Mouse (Mus musculus) spleen, adult 18-20 months (tissue): ENCODE data around the gene Psd.
A peak's percentile ranks its signal among the peaks of the same experiment; 100 is the strongest.

Source experiments
- DNase-seq, 2 experiments: peaks; one replicate each; pipeline ENCODE4 v3.0.0; 2022; ENCODE audit warnings: mixed read lengths in 2 of 2

Psd gene

DNA sequence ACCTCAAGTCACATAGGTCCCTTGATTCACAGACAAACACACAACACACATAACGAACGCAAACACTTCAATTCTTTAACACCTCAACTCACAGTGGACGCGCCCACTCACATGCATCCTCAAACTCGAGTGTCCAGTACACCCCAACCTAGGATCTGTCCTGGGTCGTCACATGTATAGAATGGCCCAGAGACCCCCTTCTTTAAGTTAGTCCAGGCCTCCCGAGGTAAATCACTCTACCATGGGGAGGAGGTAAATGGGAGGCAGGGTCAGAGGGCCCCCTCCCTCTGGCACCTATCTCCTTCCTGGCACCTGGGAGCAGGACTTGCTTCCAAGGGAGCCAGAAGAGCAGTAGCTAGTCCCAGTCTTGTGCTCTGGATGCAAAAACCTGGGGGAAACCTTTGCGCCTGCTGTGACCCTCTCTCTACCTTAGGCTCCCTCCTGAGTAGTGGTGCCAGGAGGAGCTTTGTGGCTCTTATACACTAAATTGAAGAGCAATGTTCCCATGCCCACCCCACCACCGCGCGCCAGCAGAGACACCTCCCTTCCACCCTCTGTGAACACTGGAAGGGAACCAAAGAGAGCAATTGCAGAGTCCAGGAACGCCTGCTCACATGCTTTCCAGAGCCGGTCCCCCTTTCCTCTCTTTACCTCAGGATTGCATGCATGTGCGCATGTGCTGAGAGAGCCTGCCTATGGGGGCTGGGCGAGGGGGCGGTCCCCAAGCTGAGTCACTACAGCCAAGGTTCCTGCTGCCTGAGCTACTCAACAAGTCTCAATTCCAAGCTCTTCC is 8.2 kb downstream of the Psd start:
- peak in 1 of 2 experiments; percentile 1 for DNase-seq

DNA sequence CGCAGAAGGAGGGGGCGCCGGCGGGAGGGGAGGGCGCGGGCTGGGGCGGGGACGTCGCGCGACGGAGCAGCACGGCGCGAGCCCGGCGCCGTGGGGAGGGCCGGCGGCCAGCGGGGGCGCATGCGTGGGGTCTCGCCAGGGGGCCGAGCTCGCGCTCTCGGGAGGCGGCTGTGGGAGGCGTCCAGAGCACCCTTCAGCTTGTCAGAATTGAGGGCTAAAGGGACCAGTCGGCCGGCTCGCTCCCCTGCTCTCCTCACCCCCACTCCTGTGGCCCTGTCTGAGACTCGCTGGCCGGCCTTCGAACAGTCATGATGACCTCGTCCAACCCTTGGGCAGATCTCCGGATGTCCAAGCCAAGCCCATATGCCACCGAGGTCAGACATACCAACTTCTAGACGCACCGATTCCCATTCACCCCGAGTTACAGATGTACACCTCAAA is 8.9 kb downstream of the Psd start:
- DNase-seq: no peak

DNA sequence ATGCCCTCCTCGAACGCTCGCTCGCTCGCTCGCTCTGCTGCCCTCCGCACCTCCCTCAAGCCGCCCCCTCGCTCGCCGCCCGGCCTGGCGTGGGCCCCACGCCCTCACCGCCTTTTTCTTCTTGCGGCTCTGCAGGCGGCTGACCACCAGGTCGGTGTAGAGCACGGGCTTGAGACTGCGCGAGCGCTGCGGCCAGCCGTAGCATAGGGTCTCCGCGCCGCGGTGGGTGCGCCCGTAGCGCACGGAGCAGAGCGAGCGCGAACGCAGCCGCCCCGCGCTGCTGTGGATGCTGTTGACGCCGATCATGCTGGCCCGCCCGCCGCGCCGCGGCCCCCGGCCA is 9.4 kb downstream of the Psd start:
- peak; percentile 2 to 4 for DNase-seq

DNA sequence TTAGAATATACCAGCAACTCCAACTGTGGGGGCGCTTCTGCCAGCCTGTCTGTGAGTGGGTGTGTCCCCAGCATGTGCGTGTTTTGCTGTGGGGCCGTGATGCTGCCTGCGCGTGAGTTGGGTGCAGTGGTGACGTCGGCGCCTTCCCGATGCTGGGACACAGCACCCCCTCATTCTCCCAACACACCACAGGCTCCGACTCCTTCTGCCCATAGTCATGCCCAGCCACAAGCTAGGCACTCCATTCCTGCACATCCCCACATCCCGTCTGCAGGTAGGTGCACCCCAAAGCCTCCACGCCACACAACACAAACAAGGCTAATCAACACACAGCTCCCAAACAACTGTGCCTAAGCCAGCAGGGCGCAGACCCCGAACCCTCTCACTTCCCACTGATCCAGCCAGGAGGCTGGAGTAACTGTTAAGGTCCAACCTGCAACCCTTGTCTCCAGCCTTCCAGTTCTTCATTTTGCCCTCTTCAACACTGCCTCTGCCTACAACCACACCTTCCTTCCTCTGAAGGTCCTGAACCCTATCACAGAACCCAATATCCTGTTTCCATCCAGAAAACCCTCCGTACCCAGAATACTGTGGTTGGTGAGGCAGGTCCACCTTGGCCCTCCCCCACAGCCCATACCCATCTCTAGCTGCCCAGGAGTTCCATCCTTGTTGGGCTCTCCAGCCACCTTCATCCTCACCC is 10.0 kb downstream of the Psd start:
- DNase-seq: peak; percentile 2 to 5

- DNase-seq: no peak
These were observed 11.0 kb downstream of the Psd start for GRCm38 (mm10) chr19:46315752-46316610.

DNA sequence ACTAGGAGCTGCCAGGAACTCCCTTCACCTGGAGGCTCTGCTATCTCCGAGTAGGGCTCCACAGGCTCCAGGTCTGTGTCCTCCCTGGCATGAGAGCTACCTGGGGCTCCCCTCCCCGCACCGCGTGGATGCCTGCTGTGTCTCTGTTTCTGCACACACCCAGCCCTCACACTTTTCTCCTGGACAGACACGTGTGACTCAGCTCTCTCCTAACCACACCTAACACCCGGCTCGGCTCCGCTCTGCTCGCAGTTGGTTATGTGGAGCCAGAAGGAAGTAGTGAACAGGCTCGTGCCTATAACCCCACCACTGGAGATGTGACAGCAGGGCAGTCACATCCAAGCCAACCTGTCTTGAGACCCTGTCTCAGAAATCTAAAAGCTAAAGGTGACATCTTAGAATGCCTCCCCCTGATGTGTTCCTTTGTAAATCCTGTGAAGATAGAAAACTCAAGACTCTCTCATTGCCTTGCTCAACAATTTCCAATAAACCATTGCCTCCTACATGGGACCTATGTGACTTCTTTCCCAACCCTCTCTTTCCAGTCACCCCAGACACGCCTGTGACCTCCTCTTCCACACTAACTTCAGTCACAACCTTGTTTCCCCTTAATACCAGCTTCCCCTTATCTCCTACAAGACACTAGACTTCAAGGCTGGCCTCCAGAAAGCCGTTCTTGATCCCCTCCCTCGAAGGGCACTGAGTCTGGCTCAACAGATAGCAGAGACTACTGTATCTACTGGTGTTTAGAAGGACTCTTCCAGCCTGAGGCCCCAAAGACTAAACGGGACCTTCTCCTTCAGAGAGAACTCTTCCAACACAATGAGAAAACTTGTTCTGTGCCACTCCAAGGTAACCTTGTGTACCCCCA is 11.8 kb downstream of the Psd start:
- DNase-seq: peak; percentile 5

DNA sequence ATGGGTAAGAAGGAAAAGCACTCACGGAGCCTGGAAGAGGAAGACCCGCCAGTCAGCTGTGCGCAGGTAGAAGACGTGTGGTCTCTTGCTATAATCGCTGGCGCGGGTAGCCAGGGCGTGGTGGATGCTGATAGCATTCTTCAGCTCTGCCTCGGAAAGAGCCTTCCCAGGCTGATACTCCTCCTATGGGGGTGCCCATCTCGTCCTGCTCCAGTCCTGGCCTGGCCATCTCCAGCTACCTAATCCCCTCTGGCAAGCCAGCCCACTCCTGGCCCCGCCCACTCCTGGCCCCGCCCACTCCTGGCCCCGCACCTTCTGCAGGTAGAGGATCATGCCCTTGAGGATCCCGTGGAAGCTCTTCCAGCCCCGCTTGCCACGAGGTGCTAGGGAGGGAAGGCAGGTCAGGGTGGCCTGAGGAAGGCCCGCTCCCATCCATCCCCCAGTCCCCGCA is 12.8 kb downstream of the Psd start:
- DNase-seq: peak; percentile 35 to 39

DNA sequence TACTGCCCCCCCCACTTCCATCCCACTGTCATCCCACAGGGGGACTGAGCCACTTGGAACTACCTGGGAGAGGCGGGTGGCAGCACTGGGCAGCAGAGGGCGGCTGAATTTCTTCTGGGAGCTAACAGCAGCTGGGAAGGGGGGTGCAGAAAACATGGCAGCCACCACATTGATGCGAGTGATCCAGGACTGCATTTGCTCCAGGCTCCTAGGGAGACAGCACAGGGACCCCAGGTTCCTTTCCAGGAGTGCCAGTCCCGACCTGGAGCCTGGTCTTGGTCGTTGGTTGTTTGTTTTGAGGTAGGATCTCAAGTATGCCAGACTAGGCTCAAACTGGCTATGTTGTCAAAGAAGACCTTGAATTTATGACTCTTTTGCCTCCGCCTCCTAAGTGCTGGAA is 13.4 kb downstream of the Psd start:
- peak in 1 of 2 experiments; percentile 1 for DNase-seq

DNA sequence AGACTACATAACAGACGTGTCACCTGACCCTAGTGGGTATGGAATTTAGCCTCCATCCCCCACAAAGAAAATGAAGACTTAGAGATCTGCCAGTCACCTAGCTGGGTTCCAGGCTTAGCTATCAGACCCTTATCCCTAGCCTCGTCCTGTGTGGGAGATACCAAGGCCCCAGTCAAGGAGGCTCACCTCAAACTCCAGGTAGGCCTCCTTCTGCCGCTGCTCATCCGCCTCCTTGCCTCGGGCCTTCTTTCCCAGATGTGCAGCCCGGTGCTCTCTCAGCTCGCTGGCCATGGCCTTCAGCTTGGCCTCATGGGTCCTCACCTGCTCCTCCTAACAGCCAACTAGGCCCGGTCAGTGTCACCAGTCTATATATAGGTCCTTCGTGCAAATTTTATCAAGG is 13.8 kb downstream of the Psd start:
- peak in 1 of 2 experiments; percentile 1 for DNase-seq

- DNase-seq: no peak
These were observed 14.4 kb downstream of the Psd start for GRCm38 (mm10) chr19:46312566-46312965.

- no peak for DNase-seq
These were observed 15.6 kb downstream of the Psd start for GRCm38 (mm10) chr19:46311341-46311740.

- no peak for DNase-seq
These were observed 16.6 kb downstream of the Psd start for GRCm38 (mm10) chr19:46310312-46310865.

- no peak for DNase-seq
These were observed 17.2 kb downstream of the Psd start for GRCm38 (mm10) chr19:46309651-46310305.

DNA sequence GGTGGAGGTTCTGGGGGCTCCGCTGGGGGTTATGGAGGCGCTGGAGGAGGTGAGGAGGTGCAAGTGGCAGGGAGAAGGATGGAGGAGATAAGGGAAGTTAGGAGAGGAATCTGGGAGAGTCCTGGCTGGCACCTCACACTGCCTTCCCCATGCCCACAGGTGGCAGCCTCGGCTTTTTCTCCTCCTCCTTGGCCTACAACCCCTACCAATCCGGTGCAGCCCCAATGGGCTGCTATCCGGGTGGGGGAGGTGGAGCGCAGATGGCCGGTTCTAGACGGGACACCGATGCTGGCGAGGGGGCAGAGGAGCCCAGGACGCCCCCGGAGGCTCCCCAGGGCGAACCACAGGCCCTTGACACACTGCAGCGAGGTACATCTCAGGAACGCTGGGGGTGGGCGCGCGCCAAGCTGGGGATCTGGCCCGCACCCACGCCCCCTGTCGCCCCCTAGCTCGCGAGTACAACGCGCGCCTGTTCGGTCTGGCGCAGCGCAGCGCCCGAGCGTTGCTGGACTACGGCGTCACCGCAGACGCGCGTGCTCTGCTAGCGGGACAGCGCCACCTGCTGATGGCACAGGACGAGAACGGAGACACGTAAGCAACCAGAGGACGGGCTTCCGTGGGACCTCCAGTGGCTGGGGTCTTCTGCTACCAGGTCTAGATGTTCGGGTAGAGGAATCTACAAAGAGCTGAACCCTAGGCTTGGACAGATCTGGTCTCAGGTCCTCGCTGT is 18.1 kb downstream of the Psd start:
- peak; percentile 70 to 87 for DNase-seq

- DNase-seq: no peak
These were observed 18.7 kb downstream of the Psd start for GRCm38 (mm10) chr19:46308303-46308702.

DNA sequence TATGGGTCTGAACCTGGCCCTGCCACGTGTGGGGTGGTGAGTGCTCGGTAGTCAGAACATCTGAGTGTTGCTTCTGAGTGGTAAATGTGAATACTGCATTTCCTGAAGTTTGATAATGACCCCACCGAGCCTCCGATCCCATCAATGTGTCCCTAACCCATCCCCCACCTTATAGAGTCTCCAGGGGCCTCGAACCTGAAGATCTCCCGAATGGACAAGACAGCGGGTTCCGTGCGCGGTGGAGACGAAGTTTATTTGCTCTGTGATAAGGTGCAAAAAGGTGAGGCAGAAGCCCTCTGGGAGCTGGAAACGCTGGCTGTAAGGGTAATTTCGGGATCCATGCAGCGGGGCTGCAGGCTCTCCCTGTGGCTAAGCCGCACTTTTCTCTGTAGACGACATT is 19.2 kb downstream of the Psd start:
- DNase-seq: no peak

GRCm38 (mm10) chr19:46306751-46307289 is 20.1 kb downstream of the Psd start:
- DNase-seq: no peak

DNA sequence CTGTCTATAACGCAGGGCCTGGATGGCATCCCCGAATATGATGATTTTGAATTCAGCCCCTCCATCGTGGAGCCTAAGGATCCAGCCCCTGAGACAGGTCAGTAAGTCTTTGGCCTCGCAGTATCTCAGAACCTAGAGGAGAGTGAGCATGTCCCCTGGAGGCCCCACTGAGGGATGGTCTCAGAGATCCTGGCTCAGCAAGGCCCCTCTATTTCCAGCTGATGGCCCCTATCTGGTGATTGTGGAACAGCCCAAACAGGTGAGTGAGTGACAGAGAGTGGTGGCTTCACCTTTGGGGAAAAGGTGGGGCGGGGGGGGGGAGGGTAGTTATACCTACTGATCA is 20.7 kb downstream of the Psd start:
- DNase-seq: no peak

GRCm38 (mm10) chr19:46305432-46306267 is 21.3 kb downstream of the Psd start:
- DNase-seq: peak; percentile 93 to 96
